Mouse (Mus musculus): ENCODE data around the gene Wnt2b. TPM values are rescaled to one million over a fixed set of nuclear protein-coding genes. Genes with fewer than 3 reads are reported as not detected.

Wnt2b gene
- total RNA-seq (2021) = 1 to 10 TPM; 2.2 to 3.0 TPM

DNA sequence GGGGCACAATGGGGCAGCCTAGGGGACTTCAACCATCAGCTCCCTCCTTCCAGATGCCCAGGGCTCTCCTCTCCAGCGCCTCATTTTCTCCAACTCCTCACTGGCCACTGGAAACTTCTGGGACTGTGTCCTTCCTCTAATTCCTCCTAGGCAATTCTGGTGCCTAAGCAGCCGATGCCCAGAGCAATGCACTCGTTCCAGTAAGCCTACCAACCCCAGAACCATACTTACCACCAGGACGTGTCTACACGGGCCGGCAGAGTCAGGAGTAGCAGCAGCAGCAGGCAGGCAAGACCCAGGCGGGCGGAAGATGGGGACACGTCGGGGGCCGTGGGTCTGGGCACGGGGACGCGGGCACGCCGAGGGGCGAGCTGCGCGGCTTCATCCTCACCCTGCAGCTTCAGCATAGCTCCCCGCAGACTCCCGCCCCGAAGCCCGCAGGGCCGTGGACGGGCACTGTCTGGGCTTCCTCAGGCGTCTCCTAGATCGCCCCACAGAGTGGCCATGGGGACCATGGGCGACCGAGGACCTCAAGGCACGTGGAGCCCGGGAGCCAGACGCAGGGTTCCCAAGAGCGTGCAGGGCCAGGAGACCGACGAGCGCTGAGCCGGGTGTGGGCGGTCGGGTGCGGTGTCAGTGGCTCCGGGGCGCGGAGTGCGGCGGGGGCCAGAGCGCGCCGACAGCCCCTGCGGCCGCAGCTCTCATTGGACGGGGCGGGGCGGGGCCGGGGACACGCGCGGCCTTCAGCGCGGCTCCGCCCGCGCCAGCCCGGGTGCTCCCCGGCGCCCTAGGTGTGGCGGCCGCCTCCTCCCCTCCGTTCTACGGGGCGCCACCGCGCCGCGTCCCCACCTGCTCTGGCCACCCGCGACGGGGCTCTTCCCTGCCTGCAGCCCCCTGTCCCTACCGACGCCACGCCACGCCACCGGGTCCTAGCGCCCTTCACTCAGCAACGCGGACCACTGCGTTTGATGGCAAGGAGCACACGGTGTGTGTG, at the start of gene Wnt2b:
Wnt2b (minus strand) TSS at position 856 of the 994 bp plus-strand sequence.
- DNase-seq (ENCODE audit: extremely low spot score in 1 of 2, low spot score in 2 of 2) = peak in 1 of 2 experiments; percentile 39
- intact Hi-C loops (cut with DNase I) = loop anchor here (10.0 kb wide), 1 partner anchor 187 kb away; no protein-coding TSS in a partner anchor

DNA sequence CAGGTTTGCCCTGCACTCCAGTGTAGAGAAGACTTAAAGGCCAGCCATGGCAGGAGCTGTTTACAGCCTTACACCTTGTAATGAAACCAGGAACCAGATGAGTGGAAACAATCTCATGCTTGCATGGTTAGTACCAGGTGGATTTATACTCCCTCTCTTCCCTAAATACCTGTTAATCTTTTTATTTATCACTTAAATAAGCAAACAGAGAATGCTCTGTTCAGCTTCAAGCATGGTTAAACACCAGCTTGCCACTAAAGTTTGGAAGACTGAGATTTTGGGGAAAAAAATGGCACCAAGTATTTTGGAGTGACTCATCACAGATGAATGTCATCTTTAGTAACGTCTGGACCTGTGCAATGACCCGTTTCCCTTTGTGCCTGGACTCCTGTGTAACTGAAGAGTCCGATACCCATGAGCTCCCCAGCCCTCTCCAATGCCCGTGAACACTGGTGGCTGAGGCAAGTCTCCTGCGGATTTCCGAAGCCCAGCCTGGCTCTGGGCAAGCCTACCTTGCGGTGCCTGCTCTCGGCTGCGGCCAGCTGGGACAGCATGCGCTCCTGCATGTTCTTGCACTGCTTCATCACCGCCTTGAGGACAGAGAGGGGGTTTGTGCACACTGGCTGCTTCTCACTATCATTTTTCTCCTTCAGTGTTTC, 49.1 kb upstream of the Wnt2b start:
- intact Hi-C loops (cut with DNase I) = no loop called here
- no peak for DNase-seq (ENCODE audit: extremely low spot score in 1 of 2, low spot score in 2 of 2)

DNA sequence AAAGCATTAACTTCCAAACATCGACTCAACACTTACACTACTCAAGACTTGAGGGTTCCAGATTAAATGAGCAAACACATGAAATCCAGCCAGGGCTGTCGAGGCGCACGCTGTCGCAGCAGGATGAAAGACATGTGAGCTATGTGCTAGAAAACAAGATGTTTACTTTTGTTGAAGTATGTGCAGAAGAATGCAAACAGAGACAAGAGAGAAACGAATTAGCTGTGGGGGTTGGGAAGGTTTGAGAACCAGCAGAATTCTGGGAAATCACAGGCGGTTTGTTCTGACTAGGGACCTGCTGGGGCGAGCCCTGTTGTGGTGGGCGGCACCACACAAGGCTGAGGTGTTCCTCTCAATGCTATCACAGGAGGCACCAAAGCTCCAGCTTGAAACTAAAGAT, 46.3 kb upstream of the Wnt2b start:
- intact Hi-C loops (cut with DNase I) = no loop called here
- no peak for DNase-seq (ENCODE audit: extremely low spot score in 1 of 2, low spot score in 2 of 2)

DNA sequence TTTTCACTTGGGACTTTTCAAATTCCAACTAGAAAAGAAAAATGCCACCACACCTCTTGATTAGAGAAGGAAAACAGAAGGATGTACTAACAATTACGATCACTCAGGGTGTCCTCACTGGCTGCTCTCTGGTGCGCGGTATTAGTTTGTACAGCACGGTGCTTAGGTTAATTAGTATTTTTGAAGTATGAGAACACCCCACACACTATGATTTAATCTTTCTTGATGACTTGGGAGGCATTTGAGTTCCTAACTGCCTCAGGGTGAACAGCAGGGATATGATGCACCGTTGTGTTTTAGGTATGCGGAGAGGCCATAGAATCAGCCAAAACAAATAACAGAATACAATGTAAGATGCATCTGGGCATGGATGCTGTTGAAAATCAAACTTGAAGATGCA, 44.4 kb upstream of the Wnt2b start:
- DNase-seq (ENCODE audit: extremely low spot score in 1 of 2, low spot score in 2 of 2) = no peak

DNA sequence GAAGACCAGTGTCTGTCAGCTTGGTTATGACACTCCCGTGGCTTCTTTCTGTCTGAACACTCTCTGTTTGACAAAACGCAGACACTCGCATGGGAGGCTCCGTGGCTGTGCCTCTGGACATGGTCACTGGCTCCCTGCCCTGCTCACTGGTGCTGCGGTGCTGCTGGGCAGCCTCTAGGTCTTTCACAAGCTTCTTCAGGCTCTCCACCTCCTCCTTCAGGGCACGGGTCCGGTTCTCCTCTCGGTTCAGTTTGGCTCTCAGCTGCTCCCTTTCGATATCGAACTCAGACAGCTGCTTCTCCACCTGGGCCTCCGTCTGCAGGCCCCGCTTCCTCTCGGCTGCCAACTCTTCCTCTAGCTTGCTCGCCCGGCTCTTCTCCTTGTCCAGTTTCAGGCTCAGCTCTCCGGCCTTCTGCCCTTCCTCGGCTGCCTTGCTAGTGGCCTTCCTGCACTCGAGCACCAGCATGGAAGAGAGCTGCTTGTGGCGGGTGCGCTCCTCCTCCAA, 43.9 kb upstream of the Wnt2b start:
- DNase-seq (ENCODE audit: extremely low spot score in 1 of 2, low spot score in 2 of 2) = no peak
- intact Hi-C loops (cut with DNase I) = no loop called here

More for the DNA sequence above, 44.4 kb upstream of the Wnt2b start:
- intact Hi-C loops (cut with DNase I) = no loop called here

DNA sequence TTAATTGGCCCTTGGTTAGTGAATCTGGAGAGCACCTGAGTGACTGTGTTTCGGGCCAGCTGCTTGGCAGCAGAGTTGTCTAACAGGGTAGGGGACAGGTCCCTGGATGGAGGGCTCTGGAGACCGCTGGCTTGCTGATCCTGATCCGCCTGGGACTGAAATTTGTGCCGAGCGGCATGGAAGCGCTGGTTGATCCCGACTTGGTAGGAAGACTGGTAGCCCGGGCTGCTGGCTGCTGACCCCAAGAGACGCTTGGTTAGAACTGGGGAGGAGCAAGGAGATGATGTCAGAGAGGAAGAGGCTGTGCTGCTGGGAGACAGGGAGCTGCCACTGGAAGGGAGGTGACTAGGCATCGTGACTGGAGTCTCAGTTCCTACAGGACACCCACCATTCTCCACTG, 43.3 kb upstream of the Wnt2b start:
- DNase-seq (ENCODE audit: extremely low spot score in 1 of 2, low spot score in 2 of 2) = no peak
- intact Hi-C loops (cut with DNase I) = no loop called here

DNA sequence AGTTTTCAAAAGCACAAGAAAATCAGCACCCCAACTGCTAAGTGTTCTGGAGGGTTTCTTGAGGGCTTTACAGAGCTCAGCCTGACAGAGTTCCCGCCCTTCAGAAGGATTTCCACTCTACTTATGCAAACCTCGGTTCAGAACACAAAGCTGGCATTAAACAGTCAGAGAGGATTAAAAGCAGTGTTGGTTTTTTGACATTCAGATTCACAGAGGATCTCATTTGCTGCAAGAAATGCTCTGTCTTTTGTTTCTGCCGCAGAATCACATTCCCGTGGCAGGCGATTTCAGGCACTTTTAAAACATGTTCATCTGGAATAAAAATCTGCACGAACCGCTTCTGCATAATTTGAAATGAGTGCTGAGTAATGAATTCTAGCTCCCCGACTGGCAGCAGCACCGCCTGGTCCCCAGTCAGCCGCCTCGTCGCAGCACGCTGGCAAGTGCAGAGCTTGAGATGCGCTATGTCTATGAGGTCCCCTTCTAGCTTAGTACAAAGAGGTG, 42.3 kb upstream of the Wnt2b start:
- DNase-seq (ENCODE audit: extremely low spot score in 1 of 2, low spot score in 2 of 2) = peak in 1 of 2 experiments; percentile 50
- intact Hi-C loops (cut with DNase I) = loop anchor here (5.0 kb wide), 1 partner anchor 33 kb away; no protein-coding TSS in a partner anchor

DNA sequence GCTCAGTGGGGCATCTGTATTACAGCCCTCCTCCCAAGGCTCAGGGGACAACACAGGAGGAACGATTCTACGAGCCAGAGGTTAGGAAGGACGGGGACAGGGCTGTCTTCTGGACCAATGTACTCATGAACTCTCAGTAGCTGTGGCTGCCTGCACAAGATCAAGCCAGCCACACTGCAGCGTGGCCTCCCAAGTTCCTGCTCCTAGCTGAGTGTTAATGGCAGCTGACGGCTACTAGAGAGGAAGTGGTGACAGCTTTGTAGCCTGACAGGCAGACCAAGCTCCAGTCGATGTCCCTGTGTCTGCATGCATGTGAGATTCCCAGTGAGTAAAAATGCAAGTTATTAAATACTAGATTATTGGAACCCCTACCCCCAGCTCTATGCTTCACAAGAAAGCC, 39.7 kb upstream of the Wnt2b start:
- no peak for DNase-seq (ENCODE audit: extremely low spot score in 1 of 2, low spot score in 2 of 2)
- intact Hi-C loops (cut with DNase I) = loop anchor here (5.0 kb wide), 1 partner anchor 36 kb away; no protein-coding TSS in a partner anchor

DNA sequence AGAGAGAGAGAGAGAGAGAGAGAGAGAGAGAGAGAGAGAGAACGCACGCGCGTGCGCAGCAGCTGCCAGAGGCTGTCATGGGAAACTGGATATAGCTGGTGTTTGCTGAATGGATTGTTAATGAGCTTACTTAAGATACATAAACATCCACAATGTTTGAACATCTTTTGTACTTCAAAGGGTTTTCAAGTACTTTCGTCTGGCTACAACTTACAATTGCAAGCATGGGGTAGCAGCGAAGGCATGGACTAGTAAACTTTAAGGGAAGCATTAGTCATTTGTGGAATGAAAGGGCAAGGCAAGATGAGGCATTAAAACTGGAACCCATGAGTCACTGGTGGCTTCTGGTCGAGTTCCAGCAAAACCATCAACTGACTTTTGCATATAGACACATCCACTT, 38.8 kb upstream of the Wnt2b start:
- intact Hi-C loops (cut with DNase I) = loop anchor here (5.0 kb wide), 1 partner anchor 37 kb away; no protein-coding TSS in a partner anchor
- no peak for DNase-seq (ENCODE audit: extremely low spot score in 1 of 2, low spot score in 2 of 2)

DNA sequence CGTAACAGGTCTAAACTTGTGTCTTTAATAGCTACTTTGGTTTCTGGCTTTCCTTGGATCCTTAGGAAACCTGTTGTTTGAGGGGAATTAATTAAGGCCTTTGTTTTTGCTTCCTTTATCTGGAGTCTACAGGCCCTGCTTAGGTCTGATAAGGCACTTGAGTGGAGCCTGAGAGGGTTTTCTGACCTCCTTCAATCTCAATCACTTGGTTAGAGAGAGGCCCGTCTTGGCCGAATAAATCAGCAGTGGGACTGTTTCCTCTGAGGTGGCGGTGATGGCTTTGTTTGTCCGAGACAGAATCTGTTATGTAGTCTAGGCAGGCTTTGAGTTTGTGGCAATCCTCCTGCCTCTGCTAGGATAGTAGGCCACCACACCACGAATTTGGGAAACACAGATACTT, 35.8 kb upstream of the Wnt2b start:
- no peak for DNase-seq (ENCODE audit: extremely low spot score in 1 of 2, low spot score in 2 of 2)
- intact Hi-C loops (cut with DNase I) = no loop called here

DNA sequence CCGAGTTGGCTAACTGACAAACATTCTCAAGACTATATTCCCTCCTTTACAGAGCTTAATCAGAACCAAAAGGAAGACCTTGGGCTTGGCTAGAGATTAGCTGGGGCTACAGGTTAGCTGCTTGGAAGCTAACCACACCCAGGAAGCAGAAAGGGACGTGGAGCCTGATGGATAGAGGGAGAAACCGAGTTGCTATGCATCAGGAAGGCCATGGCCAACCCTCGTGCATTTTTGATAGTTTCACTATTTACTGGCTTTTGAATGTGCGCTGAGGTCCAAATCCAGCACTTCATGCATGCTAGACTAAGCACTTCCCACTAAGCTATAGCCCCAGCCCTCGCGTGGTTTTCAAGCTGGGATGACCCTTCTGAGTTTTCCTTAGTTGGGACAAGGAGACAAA, 34.0 kb upstream of the Wnt2b start:
- DNase-seq (ENCODE audit: extremely low spot score in 1 of 2, low spot score in 2 of 2) = no peak
- intact Hi-C loops (cut with DNase I) = no loop called here

DNA sequence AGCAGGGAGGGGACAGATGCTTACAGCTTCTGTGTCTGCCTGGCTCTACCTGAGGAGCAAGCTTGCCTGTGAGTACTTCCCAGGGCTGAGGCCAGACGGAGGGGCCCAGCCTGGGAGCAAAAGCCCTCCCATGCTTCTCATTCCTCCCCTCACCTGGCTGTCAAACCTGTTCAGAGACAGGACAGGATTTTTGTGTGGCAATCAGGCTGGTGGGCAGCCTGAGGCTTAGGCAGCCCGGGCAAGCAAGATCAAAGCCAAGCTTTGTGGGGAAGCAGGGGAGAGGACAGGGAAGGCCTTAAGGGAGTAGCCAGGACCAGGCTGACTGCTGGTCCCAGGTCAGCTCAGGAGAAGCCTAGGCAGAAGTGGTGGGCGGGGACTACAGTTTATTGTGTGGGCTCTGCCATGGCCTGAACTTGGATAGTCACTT, 32.7 kb upstream of the Wnt2b start:
- no peak for DNase-seq (ENCODE audit: extremely low spot score in 1 of 2, low spot score in 2 of 2)
- intact Hi-C loops (cut with DNase I) = no loop called here

DNA sequence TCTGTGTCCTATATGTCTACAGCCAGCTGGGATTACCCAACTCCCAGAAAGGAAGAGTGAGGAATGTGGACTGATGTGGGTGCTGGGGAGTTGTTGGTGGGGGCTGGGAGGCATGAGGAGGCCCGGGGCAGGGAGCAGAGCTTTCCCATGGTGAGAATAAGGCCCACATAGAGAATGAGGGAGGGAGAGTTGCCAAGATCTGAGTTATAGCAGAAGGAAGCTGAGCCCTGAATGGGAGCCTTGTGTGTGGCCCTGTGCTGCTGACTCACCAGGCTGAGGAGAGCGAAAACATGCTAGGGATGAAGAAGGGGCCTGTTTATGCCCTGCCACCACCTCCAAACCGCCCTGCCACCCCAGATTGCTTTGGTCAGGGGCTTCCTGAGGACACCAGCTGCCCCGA, 32.1 kb upstream of the Wnt2b start:
- DNase-seq (ENCODE audit: extremely low spot score in 1 of 2, low spot score in 2 of 2) = peak; percentile 61 to 69
- intact Hi-C loops (cut with DNase I) = loop anchor here (1.0 kb wide), 1 partner anchor 62 kb away; no protein-coding TSS in a partner anchor

DNA sequence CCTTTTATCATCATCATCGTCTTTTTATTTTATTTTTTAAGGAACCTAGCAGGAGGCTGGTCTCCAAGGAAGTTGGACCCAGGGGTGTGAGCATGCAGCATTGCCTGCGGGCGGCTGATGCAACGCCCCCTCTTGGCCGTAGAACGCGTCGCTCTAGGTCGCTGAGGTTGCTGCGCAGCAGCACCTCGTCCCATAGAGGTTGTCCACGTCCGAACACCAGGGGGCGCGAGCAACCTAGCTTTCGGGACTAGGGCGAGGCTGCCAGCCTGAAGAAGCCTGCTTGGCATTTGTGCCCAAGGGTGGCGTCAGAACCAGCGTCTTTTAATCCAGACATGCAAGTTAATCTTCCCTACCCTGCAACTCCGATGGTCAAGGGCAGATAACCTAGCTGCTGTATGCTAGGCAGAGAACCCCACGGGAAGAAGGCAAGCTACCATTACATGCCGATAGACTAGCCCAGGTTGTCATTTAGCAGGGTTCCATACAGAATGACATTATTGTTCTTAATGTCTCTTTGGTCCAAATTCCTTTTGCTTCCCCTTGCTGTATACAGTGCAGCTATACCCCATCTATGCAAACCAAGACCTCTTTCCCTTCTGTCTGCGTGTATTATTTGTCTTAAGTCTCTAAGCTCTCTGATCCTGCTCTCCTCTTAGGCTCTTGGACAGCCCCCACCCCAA, 31.1 kb upstream of the Wnt2b start:
- intact Hi-C loops (cut with DNase I) = loop anchor here (1.0 kb wide), 1 partner anchor 62 kb away; no protein-coding TSS in a partner anchor
- DNase-seq (ENCODE audit: extremely low spot score in 1 of 2, low spot score in 2 of 2) = peak; percentile 85 to 92

DNA sequence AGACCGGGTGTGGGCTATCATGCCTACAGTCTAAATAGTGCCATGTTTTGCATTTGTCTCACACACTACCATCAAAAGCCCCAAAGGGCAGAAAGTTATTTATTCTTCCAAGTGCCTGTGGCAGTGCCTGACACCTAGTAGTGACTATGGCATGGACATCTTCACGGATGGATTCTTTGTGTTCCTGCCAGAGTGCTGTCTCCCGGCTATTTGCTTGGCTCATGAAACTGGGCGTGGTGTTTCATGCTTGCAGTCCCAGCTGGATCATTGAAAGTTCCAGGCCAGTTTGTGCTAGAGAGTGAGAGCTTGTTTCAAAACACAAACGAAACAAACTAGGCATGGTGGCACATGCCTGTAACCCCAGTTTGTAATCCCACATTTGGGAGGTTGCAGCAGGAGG, 30.0 kb upstream of the Wnt2b start:
- no peak for DNase-seq (ENCODE audit: extremely low spot score in 1 of 2, low spot score in 2 of 2)
- intact Hi-C loops (cut with DNase I) = no loop called here

DNA sequence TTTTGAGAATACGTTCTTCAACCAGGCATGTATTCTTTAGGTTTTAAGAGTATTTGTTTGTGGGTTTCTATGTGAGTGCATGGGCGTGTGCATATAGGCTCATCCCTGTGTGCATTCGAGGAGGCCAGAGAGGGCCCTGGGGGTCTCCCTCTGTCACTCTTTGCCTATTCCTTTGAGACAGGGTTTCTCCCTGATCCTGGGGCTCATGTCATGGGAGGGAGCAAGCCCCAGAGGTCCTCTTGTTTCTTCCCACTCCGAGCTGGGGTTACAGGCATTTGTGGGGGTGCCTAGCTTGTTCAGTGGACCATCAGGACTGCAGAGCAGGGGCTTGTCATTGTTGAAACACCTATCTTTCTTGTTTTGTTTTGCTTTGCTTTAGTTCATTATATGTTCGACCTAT, 26.2 kb upstream of the Wnt2b start:
- no peak for DNase-seq (ENCODE audit: extremely low spot score in 1 of 2, low spot score in 2 of 2)
- intact Hi-C loops (cut with DNase I) = no loop called here

DNA sequence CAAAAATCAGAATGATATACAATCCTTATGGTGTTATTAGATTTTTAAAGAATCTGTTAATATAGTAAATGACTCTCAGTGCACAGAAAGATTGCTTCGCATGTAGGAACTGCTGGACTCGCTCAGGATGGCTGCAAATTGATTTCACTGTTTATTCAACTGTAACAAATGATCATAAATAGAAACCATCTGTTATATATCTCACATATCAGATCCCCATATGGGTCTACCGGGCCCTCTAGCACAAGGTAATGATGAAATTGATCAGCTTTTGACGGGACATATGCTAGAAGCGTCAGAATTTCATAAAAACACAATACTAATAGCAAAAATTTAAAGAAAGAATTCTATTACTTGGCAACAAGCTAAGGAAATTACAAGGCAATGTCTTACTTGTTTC, 18.0 kb upstream of the Wnt2b start:
- intact Hi-C loops (cut with DNase I) = no loop called here
- DNase-seq (ENCODE audit: extremely low spot score in 1 of 2, low spot score in 2 of 2) = no peak

DNA sequence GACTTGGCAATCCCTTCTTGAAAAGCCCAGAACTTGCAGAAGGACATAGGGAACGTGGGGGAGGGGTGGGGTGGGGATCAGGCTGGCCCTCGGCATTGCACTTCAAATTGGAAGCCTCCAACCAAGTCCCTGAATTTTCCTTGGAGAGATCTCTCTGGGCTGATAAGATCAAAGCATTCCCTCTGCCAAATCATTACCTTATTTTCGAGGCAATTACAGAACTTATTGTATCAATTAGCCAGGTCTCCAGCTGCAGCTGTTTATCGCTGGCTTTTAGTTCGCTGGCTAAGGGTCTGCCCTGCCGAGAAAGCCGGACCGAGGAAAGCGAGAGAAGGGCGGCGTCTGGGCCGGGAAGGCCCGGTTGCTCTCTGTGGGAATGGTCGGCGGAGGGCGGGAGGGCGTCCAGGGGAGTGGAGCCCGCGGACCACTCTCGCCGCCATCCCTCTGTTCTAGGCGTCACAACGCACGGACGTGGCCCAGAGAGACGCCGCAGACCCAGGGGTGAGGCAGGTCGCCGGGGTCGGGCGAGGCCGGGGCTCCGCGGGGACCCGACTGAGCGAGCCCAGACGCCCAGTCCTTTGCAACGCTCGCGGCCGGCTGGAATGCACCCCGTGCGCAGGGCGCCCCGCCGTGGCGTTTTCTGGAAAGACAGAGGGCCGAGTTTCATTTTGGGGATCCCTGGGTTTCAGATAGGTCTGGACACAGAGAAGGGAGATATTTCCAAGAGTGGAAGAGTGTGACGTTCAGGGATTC, 6.0 kb upstream of the Wnt2b start:
- intact Hi-C loops (cut with DNase I) = loop anchor here (5.0 to 10.0 kb wide), 2 partner anchors 90 to 193 kb away; no protein-coding TSS in a partner anchor
- DNase-seq (ENCODE audit: extremely low spot score in 1 of 2, low spot score in 2 of 2) = peak; percentile 63 to 91
